Comparison of ENCODE assay signal across 11 mouse cellular contexts in the genomic region with DNA sequence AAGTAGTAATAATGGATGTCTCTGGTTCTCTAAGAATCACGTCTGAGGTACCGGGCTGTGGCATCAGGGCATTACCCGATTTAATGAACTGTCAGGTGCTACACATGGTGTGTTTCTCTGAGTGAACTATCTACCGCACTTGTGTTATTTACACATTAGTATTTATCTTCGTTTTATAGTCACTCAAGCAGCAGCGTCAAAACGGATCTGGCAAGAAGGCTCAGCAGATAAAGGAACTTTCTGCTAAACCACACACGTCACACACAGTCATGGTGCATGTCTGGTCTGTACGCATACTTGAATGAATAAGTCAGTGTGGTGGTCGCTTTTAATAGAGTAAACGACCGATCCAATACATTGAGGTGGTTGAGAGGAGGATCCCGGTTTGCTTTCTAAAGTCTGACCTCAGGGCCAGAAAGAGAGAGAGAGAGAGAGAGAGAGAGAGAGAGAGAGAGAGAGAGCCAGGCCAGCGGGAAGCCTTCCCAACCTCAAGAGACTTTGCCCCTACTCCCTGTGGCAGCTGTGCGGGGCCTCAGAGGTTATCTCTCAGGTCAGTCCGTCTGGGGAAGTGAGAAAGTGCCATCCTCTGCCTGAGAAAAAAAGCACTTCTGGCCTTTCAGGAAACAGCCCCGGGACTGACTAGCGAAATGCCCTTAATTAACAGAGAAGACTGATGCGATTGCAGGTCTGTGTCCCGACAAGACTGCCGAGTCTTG. TPM values are rescaled to one million over a fixed set of nuclear protein-coding genes. Genes with fewer than 3 reads are reported as not detected.
A peak's percentile ranks its signal among the peaks of the same experiment; 100 is the strongest.
DNase-seq lines count a peak whose midpoint lies in the region; ATAC-seq and TF ChIP-seq lines count a peak whose summit lies in the region.
"Had no signal": no experiment of that assay in that cellular context is flagged by ENCODE, and none has a peak within 500 bp of the region (broad histone marks: within the 10 kb centered on the region; RNA-seq: fewer than 3 reads in every experiment).

No protein-coding gene starts in this region.

- peaks cover 19% of the 10 kb centered on the region for H3K27me3 ChIP-seq in lung, embryonic 14.5 days (ENCODE audit: insufficient read depth, low read length)
- H3K27me3 ChIP-seq in lung, postnatal 0 days (replicated peaks; ENCODE audit: insufficient read depth, low read length) = peaks cover 13% of the 10 kb centered on the region
- H3K27me3 ChIP-seq in intestine, embryonic 16.5 days (replicated peaks; ENCODE audit: control insufficient read depth, insufficient read depth, low read length) = peaks cover 18% of the 10 kb centered on the region
- peaks cover 10% of the 10 kb centered on the region for H3K27me3 ChIP-seq in midbrain, embryonic 16.5 days (ENCODE audit: control insufficient read depth, insufficient read depth, low read depth, low read length)

- no peak overlapping the region for H3K27ac ChIP-seq in lung, embryonic 14.5 days (ENCODE audit: low read depth)
- no peak overlapping the region for H3K27ac ChIP-seq in lung, postnatal 0 days (ENCODE audit: low read length)
- no peak overlapping the region for H3K27ac ChIP-seq in intestine, embryonic 16.5 days (ENCODE audit: low read length)
- H3K27ac ChIP-seq in midbrain, embryonic 16.5 days (ENCODE audit: low read length) = no peak overlapping the region
- H3K27ac ChIP-seq: lung, embryonic 15.5 days had no signal

- TF ChIP-seq CTCF in lung, embryonic 14.5 days (IDR thresholded peaks at IDR 0.05; ENCODE audit: low read depth) = no peak
- TF ChIP-seq CTCF in lung, postnatal 0 days (IDR thresholded peaks at IDR 0.05) = no peak

- no peaks in the 10 kb centered on the region for H3K36me3 ChIP-seq in lung, embryonic 14.5 days (ENCODE audit: insufficient read depth)
- H3K36me3 ChIP-seq in lung, postnatal 0 days (ENCODE audit: insufficient read depth, low read length) = no peaks in the 10 kb centered on the region
- H3K36me3 ChIP-seq in intestine, embryonic 16.5 days (ENCODE audit: control insufficient read depth, insufficient read depth, low read length) = no peaks in the 10 kb centered on the region
- H3K36me3 ChIP-seq in midbrain, embryonic 16.5 days (ENCODE audit: control insufficient read depth, insufficient read depth, low read length) = no peaks in the 10 kb centered on the region
- H3K36me3 ChIP-seq: lung, embryonic 15.5 days had no signal

- 14% methylated on average over 21 of the region's 21 CpGs for WGBS in lung, embryonic 14.5 days
- 21% methylated on average over 21 of the region's 21 CpGs for WGBS in lung, postnatal 0 days
- WGBS in intestine, embryonic 16.5 days = 21% methylated on average over 21 of the region's 21 CpGs
- WGBS in midbrain, embryonic 16.5 days = 65% methylated on average over 21 of the region's 21 CpGs

- no peaks in the 10 kb centered on the region for H3K4me1 ChIP-seq in lung, embryonic 14.5 days (ENCODE audit: insufficient read depth)
- no peaks in the 10 kb centered on the region for H3K4me1 ChIP-seq in lung, postnatal 0 days (ENCODE audit: insufficient read depth, low read depth, low read length)
- H3K4me1 ChIP-seq in intestine, embryonic 16.5 days (ENCODE audit: control insufficient read depth, insufficient read depth, low read length) = peaks cover 12% of the 10 kb centered on the region
- peaks cover 3% of the 10 kb centered on the region for H3K4me1 ChIP-seq in midbrain, embryonic 16.5 days (ENCODE audit: control insufficient read depth, insufficient read depth, low read length)

- H3K4me2 ChIP-seq in lung, embryonic 14.5 days = no peak overlapping the region
- H3K4me2 ChIP-seq in lung, postnatal 0 days (replicated peaks; ENCODE audit: low read depth, low read length) = no peak overlapping the region
- peak overlapping the region; percentile 23; the same call in 1 of the 2 replicates for H3K4me2 ChIP-seq in intestine, embryonic 16.5 days (ENCODE audit: low read depth, low read length)
- H3K4me2 ChIP-seq in midbrain, embryonic 16.5 days (ENCODE audit: low read length) = no peak overlapping the region
- H3K4me2 ChIP-seq: lung, embryonic 15.5 days had no signal

- ATAC-seq in lung, embryonic 14.5 days (ENCODE audit: insufficient read depth) = peak; percentile 44; the same call in 1 of the 2 replicates
- no peak for ATAC-seq in lung, postnatal 0 days
- ATAC-seq in intestine, embryonic 16.5 days = peak; percentile 90
- no peak for ATAC-seq in midbrain, embryonic 16.5 days

- no peak overlapping the region for H3K4me3 ChIP-seq in lung, embryonic 14.5 days (ENCODE audit: low read depth, low read length)
- no peak overlapping the region for H3K4me3 ChIP-seq in lung, postnatal 0 days (ENCODE audit: low read depth, low read length)
- H3K4me3 ChIP-seq in intestine, embryonic 16.5 days (ENCODE audit: low read length) = no peak overlapping the region
- no peak overlapping the region for H3K4me3 ChIP-seq in midbrain, embryonic 16.5 days (ENCODE audit: low read depth, low read length)
- H3K4me3 ChIP-seq: lung, embryonic 15.5 days had no signal

- no peaks in the 10 kb centered on the region for H3K9me3 ChIP-seq in lung, embryonic 14.5 days (ENCODE audit: low read depth, low read length)
- H3K9me3 ChIP-seq in lung, postnatal 0 days (ENCODE audit: low read length) = no peaks in the 10 kb centered on the region
- H3K9me3 ChIP-seq in intestine, embryonic 16.5 days (ENCODE audit: control insufficient read depth, low read length) = no peaks in the 10 kb centered on the region
- H3K9me3 ChIP-seq in midbrain, embryonic 16.5 days (replicated peaks; ENCODE audit: control insufficient read depth, low read length, poor library complexity, severe bottlenecking) = no peaks in the 10 kb centered on the region
- H3K9me3 ChIP-seq: lung, embryonic 15.5 days had no signal

- no peak for DNase-seq in lung, embryonic 14.5 days
- no peak for DNase-seq in lung, postnatal 0 days (ENCODE audit: low spot score)
- DNase-seq in MN1 (ENCODE audit: low spot score) = peak; percentile 36
- DNase-seq in spleen, postnatal 4 days (ENCODE audit: low spot score in 2 of 2) = peak; percentile 47 to 69
- no peak for DNase-seq in adrenal gland, postnatal 4 days (ENCODE audit: low spot score in 2 of 2)
- DNase-seq: cerebellum, adult 11-12 months; kidney, adult 8-10 months had no signal

- no peak for TF ChIP-seq EP300 in lung, postnatal 0 days (IDR thresholded peaks at IDR 0.05)

- no peak overlapping the region for H3K9ac ChIP-seq in lung, embryonic 14.5 days
- H3K9ac ChIP-seq in lung, postnatal 0 days (replicated peaks; ENCODE audit: low read depth) = no peak overlapping the region
- no peak overlapping the region for H3K9ac ChIP-seq in intestine, embryonic 16.5 days (ENCODE audit: low read depth, low read length)
- no peak overlapping the region for H3K9ac ChIP-seq in midbrain, embryonic 16.5 days (ENCODE audit: low read depth, low read length)
- H3K9ac ChIP-seq: lung, embryonic 15.5 days had no signal

RNA-seq across cellular contexts. Expression of a gene that starts 4.7 kb away (rescaled TPM):
- polyA plus RNA-seq in lung, embryonic 14.5 days (2014; fragmentation: Nextera tagmentation; extraction: Ambion mirVana) = 0.08 TPM in 2 replicates
- polyA plus RNA-seq in lung, postnatal 0 days (2015; fragmentation: Nextera tagmentation; extraction: Ambion mirVana) = 0.37 TPM in 2 replicates
- 0.15 and 0.16 TPM in 2 replicates for polyA plus RNA-seq in intestine, embryonic 16.5 days (2015; fragmentation: Nextera tagmentation; extraction: Ambion mirVana)
- under 1 TPM in 1 of 2 experiments, not detected in 1; 0.14 TPM for total RNA-seq in adrenal gland, postnatal 4 days (2021)
- polyA plus RNA-seq in midbrain, embryonic 16.5 days (2015; fragmentation: Nextera tagmentation; extraction: Ambion mirVana) = 0.30 and 0.48 TPM in 2 replicates
- total RNA-seq: layer of hippocampus, postnatal 14 days had no signal

RNA-seq across cellular contexts. Expression of a gene that starts 29.7 kb away (rescaled TPM):
- 44.1 and 47.5 TPM in 2 replicates for polyA plus RNA-seq in lung, embryonic 14.5 days (2014; fragmentation: Nextera tagmentation; extraction: Ambion mirVana)
- polyA plus RNA-seq in lung, postnatal 0 days (2015; fragmentation: Nextera tagmentation; extraction: Ambion mirVana) = 30.4 and 36.0 TPM in 2 replicates
- polyA plus RNA-seq in intestine, embryonic 16.5 days (2015; fragmentation: Nextera tagmentation; extraction: Ambion mirVana) = 13.2 and 15.0 TPM in 2 replicates
- total RNA-seq in adrenal gland, postnatal 4 days (2021) = 10 to 100 TPM; 34.5 to 35.9 TPM
- polyA plus RNA-seq in midbrain, embryonic 16.5 days (2015; fragmentation: Nextera tagmentation; extraction: Ambion mirVana) = 20.2 and 20.6 TPM in 2 replicates

RNA-seq across cellular contexts. Expression of a gene that starts 39.4 kb away (rescaled TPM):
- polyA plus RNA-seq in lung, embryonic 14.5 days (2014; fragmentation: Nextera tagmentation; extraction: Ambion mirVana) = 53.8 and 57.4 TPM in 2 replicates
- polyA plus RNA-seq in lung, postnatal 0 days (2015; fragmentation: Nextera tagmentation; extraction: Ambion mirVana) = 61.3 and 62.5 TPM in 2 replicates
- 59.6 and 64.1 TPM in 2 replicates for polyA plus RNA-seq in intestine, embryonic 16.5 days (2015; fragmentation: Nextera tagmentation; extraction: Ambion mirVana)
- total RNA-seq in adrenal gland, postnatal 4 days (2021) = 100 to 1,000 TPM; 112 to 123 TPM
- 36.9 and 49.2 TPM in 2 replicates for polyA plus RNA-seq in midbrain, embryonic 16.5 days (2015; fragmentation: Nextera tagmentation; extraction: Ambion mirVana)

Comparison
In these comparisons a context has a peak if more than half of its experiments do, and no peak if none do; other contexts are left out.
1. ATAC-seq: peak in lung, embryonic 14.5 days (single experiment) and intestine, embryonic 16.5 days (single experiment); none in lung, postnatal 0 days (single experiment) and midbrain, embryonic 16.5 days (single experiment).
2. DNase-seq: peak in MN1 (single experiment) and spleen, postnatal 4 days (2 of 2); none in lung, embryonic 14.5 days (single experiment), lung, postnatal 0 days (single experiment) and adrenal gland, postnatal 4 days (0 of 2).